Mouse (Mus musculus): ENCODE results near the gene Vps52. TPM values are rescaled to one million over a fixed set of nuclear protein-coding genes. Genes with fewer than 3 reads are reported as not detected.
A peak's percentile ranks its signal among the peaks of the same experiment; 100 is the strongest.

Gene Vps52
- polyA plus RNA-seq, 1 experiment from 2014 or later, result 46.3 TPM

GRCm38 (mm10) chr17:33913905-33914304 lies 41.7 kb upstream of the Vps52 start:
- H3K4me3 ChIP-seq (ENCODE audit: low read length), result no peak overlapping the region
- H3K4me1 ChIP-seq (ENCODE audit: control insufficient read depth, insufficient read depth, low read length), result peaks cover 29% of the 10 kb centered on the region
- peaks cover 29% of the 10 kb centered on the region for H3K36me3 ChIP-seq (ENCODE audit: control insufficient read depth, insufficient read depth, low read length)
- no peak overlapping the region for H3K27ac ChIP-seq (ENCODE audit: low read length)
- no peak for ATAC-seq
- 92% methylated on average over 8 of the region's 8 CpGs for WGBS
- H3K9ac ChIP-seq (ENCODE audit: low read depth, low read length), result no peak overlapping the region
- no peaks in the 10 kb centered on the region for H3K9me3 ChIP-seq (ENCODE audit: control insufficient read depth, low read length)
- no peaks in the 10 kb centered on the region for H3K27me3 ChIP-seq (replicated peaks; ENCODE audit: control insufficient read depth, insufficient read depth, low read length)
- H3K4me2 ChIP-seq (ENCODE audit: low read depth, low read length), result no peak overlapping the region

GRCm38 (mm10) chr17:33914969-33915391 lies 40.6 kb upstream of the Vps52 start:
- H3K4me2 ChIP-seq (ENCODE audit: low read depth, low read length), result peak overlapping the region; percentile 42
- 0 out of 2 replicates have a peak overlapping the region, but pooled peaks have one; percentile 57 for H3K4me3 ChIP-seq (ENCODE audit: low read length)
- no peaks in the 10 kb centered on the region for H3K9me3 ChIP-seq (ENCODE audit: control insufficient read depth, low read length)
- no peaks in the 10 kb centered on the region for H3K27me3 ChIP-seq (replicated peaks; ENCODE audit: control insufficient read depth, insufficient read depth, low read length)
- H3K27ac ChIP-seq (ENCODE audit: low read length), result no peak overlapping the region
- H3K36me3 ChIP-seq (ENCODE audit: control insufficient read depth, insufficient read depth, low read length), result peaks cover 29% of the 10 kb centered on the region
- H3K9ac ChIP-seq (ENCODE audit: low read depth, low read length), result no peak overlapping the region
- 70% methylated on average over 13 of the region's 13 CpGs for WGBS
- no peak for ATAC-seq
- H3K4me1 ChIP-seq (ENCODE audit: control insufficient read depth, insufficient read depth, low read length), result peaks cover 32% of the 10 kb centered on the region

- Histone ChIP-seq H3K27ac (ENCODE audit: low read length) (peak within 1 kb of the TSS; percentile 78), H3K4me3 (ENCODE audit: low read length) (peak within 1 kb of the TSS; percentile 57), H3K4me2 (ENCODE audit: low read depth, low read length) (peak within 1 kb of the TSS; percentile 66), H3K9ac (ENCODE audit: low read depth, low read length) (peak within 1 kb of the TSS; percentile 71), H3K36me3 (ENCODE audit: control insufficient read depth, insufficient read depth, low read length) (peaks cover 29% of the 10 kb centered on the region), H3K4me1 (ENCODE audit: control insufficient read depth, insufficient read depth, low read length) (peaks cover 26% of the 10 kb centered on the region), H3K27me3 (replicated peaks; ENCODE audit: control insufficient read depth, insufficient read depth, low read length) (no peaks in the 10 kb centered on the region), H3K9me3 (ENCODE audit: control insufficient read depth, low read length) (no peaks in the 10 kb centered on the region)
- WGBS, result 0% methylated on average over 26 of the region's 34 CpGs
- peak; percentile 92 for ATAC-seq
These were observed 39.9 kb upstream of the Vps52 start, which contains the start of the genes Tapbp and Zbtb22 for GRCm38 (mm10) chr17:33915671-33916250. TSS of gene Tapbp (plus strand) at chr17:33915899. TSS of gene Zbtb22 (plus strand) at chr17:33915904.

GRCm38 (mm10) chr17:33916294-33916693 lies 39.3 kb upstream of the Vps52 start:
- peak; percentile 9; the same call in 1 of the 2 replicates for ATAC-seq

GRCm38 (mm10) chr17:33916847-33917655 lies 38.6 kb upstream of the Vps52 start:
- H3K27me3 ChIP-seq (replicated peaks; ENCODE audit: control insufficient read depth, insufficient read depth, low read length), result no peaks in the 10 kb centered on the region
- peak overlapping the region; percentile 57 for H3K4me3 ChIP-seq (ENCODE audit: low read length)
- H3K9me3 ChIP-seq (ENCODE audit: control insufficient read depth, low read length), result no peaks in the 10 kb centered on the region
- peaks cover 18% of the 10 kb centered on the region for H3K36me3 ChIP-seq (ENCODE audit: control insufficient read depth, insufficient read depth, low read length)
- 75% methylated on average over 31 of the region's 31 CpGs for WGBS
- no peak overlapping the region for H3K27ac ChIP-seq (ENCODE audit: low read length)
- peak overlapping the region; percentile 71 for H3K9ac ChIP-seq (ENCODE audit: low read depth, low read length)
- peaks cover 24% of the 10 kb centered on the region for H3K4me1 ChIP-seq (ENCODE audit: control insufficient read depth, insufficient read depth, low read length)
- H3K4me2 ChIP-seq (ENCODE audit: low read depth, low read length), result peak overlapping the region; percentile 66
- ATAC-seq, result no peak

More at GRCm38 (mm10) chr17:33916294-33916693, 39.3 kb upstream of the Vps52 start:
- peak overlapping the region; percentile 78 for H3K27ac ChIP-seq (ENCODE audit: low read length)
- H3K9me3 ChIP-seq (ENCODE audit: control insufficient read depth, low read length), result no peaks in the 10 kb centered on the region
- H3K4me2 ChIP-seq (ENCODE audit: low read depth, low read length), result peak overlapping the region; percentile 66
- peaks cover 24% of the 10 kb centered on the region for H3K4me1 ChIP-seq (ENCODE audit: control insufficient read depth, insufficient read depth, low read length)
- peak overlapping the region; percentile 71 for H3K9ac ChIP-seq (ENCODE audit: low read depth, low read length)
- peak overlapping the region; percentile 57 for H3K4me3 ChIP-seq (ENCODE audit: low read length)
- peaks cover 26% of the 10 kb centered on the region for H3K36me3 ChIP-seq (ENCODE audit: control insufficient read depth, insufficient read depth, low read length)
- WGBS, result under 1% methylated on average over 19 of the region's 20 CpGs
- H3K27me3 ChIP-seq (replicated peaks; ENCODE audit: control insufficient read depth, insufficient read depth, low read length), result no peaks in the 10 kb centered on the region

GRCm38 (mm10) chr17:33917656-33918292 lies 37.8 kb upstream of the Vps52 start:
- H3K9me3 ChIP-seq (ENCODE audit: control insufficient read depth, low read length), result no peaks in the 10 kb centered on the region
- H3K9ac ChIP-seq (ENCODE audit: low read depth, low read length), result no peak overlapping the region
- no peaks in the 10 kb centered on the region for H3K27me3 ChIP-seq (replicated peaks; ENCODE audit: control insufficient read depth, insufficient read depth, low read length)
- H3K4me3 ChIP-seq (ENCODE audit: low read length), result no peak overlapping the region
- WGBS, result 83% methylated on average over 18 of the region's 18 CpGs
- peaks cover 17% of the 10 kb centered on the region for H3K36me3 ChIP-seq (ENCODE audit: control insufficient read depth, insufficient read depth, low read length)
- H3K4me2 ChIP-seq (ENCODE audit: low read depth, low read length), result no peak overlapping the region
- no peak for ATAC-seq
- peaks cover 24% of the 10 kb centered on the region for H3K4me1 ChIP-seq (ENCODE audit: control insufficient read depth, insufficient read depth, low read length)
- H3K27ac ChIP-seq (ENCODE audit: low read length), result no peak overlapping the region

GRCm38 (mm10) chr17:33918293-33919203 lies 37.1 kb upstream of the Vps52 start:
- Histone ChIP-seq H3K4me2 (ENCODE audit: low read depth, low read length) (peak overlapping the region; percentile 97), H3K4me1 (ENCODE audit: control insufficient read depth, insufficient read depth, low read length) (peaks cover 24% of the 10 kb centered on the region), H3K9ac (ENCODE audit: low read depth, low read length) (peak overlapping the region; percentile 80; the same call in 1 of the 2 replicates), H3K4me3 (ENCODE audit: low read length) (peak overlapping the region; percentile 81), H3K36me3 (ENCODE audit: control insufficient read depth, insufficient read depth, low read length) (peaks cover 15% of the 10 kb centered on the region), H3K9me3 (ENCODE audit: control insufficient read depth, low read length) (no peaks in the 10 kb centered on the region), H3K27ac (ENCODE audit: low read length) (peak overlapping the region; percentile 85; the same call in 1 of the 2 replicates), H3K27me3 (replicated peaks; ENCODE audit: control insufficient read depth, insufficient read depth, low read length) (no peaks in the 10 kb centered on the region)
- 57% methylated on average over 37 of the region's 37 CpGs for WGBS
- no peak for ATAC-seq

- no peaks in the 10 kb centered on the region for H3K9me3 ChIP-seq (ENCODE audit: control insufficient read depth, low read length)
- peaks cover 7% of the 10 kb centered on the region; the same call in 1 of the 2 replicates for H3K36me3 ChIP-seq (ENCODE audit: control insufficient read depth, insufficient read depth, low read length)
- H3K27ac ChIP-seq (ENCODE audit: low read length), result peak overlapping the region; percentile 85
- H3K9ac ChIP-seq (ENCODE audit: low read depth, low read length), result peak overlapping the region; percentile 80
- H3K27me3 ChIP-seq (replicated peaks; ENCODE audit: control insufficient read depth, insufficient read depth, low read length), result no peaks in the 10 kb centered on the region
- peak; percentile 27 for ATAC-seq
- peak overlapping the region; percentile 97 for H3K4me2 ChIP-seq (ENCODE audit: low read depth, low read length)
- WGBS, result under 1% methylated on average over 52 of the region's 52 CpGs
- peaks cover 24% of the 10 kb centered on the region for H3K4me1 ChIP-seq (ENCODE audit: control insufficient read depth, insufficient read depth, low read length)
- peak overlapping the region; percentile 81 for H3K4me3 ChIP-seq (ENCODE audit: low read length)
These were observed 36.0 kb upstream of the Vps52 start for GRCm38 (mm10) chr17:33919351-33920281.

Data from intestine, embryonic 16.5 days (tissue).